Mouse (Mus musculus) midbrain, embryonic 13.5 days (tissue): ENCODE results near the gene Olfr186. TPM values are rescaled to one million over a fixed set of nuclear protein-coding genes. Genes with fewer than 3 reads are reported as not detected.

Source experiments
- polyA plus RNA-seq: library from polyadenylated mRNA; unstranded; fragments of >200 nt; fragmentation: Nextera tagmentation; extraction: Ambion mirVana; gene quantifications from 2 replicates; pipeline ENCODE4 v1.2.1, GENCODE M21; 2015

The Olfr186 gene
- polyA plus RNA-seq, 1 experiment from 2014 or later: not detected

Other genes with a start within 250 kb of the Olfr186 start
- gene Olfr173, start 230.0 kb downstream of the Olfr186 start, polyA plus RNA-seq: not detected in 2 replicates
- gene Olfr175-ps1, start 203.5 kb downstream of the Olfr186 start, polyA plus RNA-seq: not detected in 2 replicates
- not detected in 2 replicates for gene Olfr177, start 155.5 kb downstream of the Olfr186 start, polyA plus RNA-seq
- not detected in 2 replicates for gene Olfr178, start 138.2 kb downstream of the Olfr186 start, polyA plus RNA-seq
- not detected in 2 replicates for gene Olfr181, start 101.5 kb downstream of the Olfr186 start, polyA plus RNA-seq
- not detected in 2 replicates for gene Olfr180, start 100.9 kb downstream of the Olfr186 start, polyA plus RNA-seq
- gene Olfr183, start 34.9 kb downstream of the Olfr186 start, polyA plus RNA-seq: not detected in 2 replicates
- gene Olfr187, start 9.5 kb upstream of the Olfr186 start, polyA plus RNA-seq: not detected in 2 replicates
- gene Olfr190, start 47.7 kb upstream of the Olfr186 start, polyA plus RNA-seq: not detected in 2 replicates
- not detected in 2 replicates for gene Olfr191, start 59.5 kb upstream of the Olfr186 start, polyA plus RNA-seq
- gene Olfr193, start 81.6 kb upstream of the Olfr186 start, polyA plus RNA-seq: not detected in 2 replicates
- not detected in 2 replicates for gene Olfr194, start 90.8 kb upstream of the Olfr186 start, polyA plus RNA-seq
- gene Olfr195, start 116.8 kb upstream of the Olfr186 start, polyA plus RNA-seq: not detected in 2 replicates
- gene Olfr196, start 140.2 kb upstream of the Olfr186 start, polyA plus RNA-seq: not detected in 2 replicates
- gene Olfr198, start 173.2 kb upstream of the Olfr186 start, polyA plus RNA-seq: not detected in 2 replicates
- gene Olfr199, start 189.5 kb upstream of the Olfr186 start, polyA plus RNA-seq: not detected in 2 replicates
- not detected in 2 replicates for gene Olfr201, start 242.3 kb upstream of the Olfr186 start, polyA plus RNA-seq